Mouse (Mus musculus): ENCODE measurements around the gene Gm1604a. TPM values are rescaled to one million over a fixed set of nuclear protein-coding genes. Genes with fewer than 3 reads are reported as not detected.
"Not testable (repeated sequence)": the region's sequence is repeated elsewhere in the genome, so short reads cannot be mapped to it uniquely, and the experiment has no call there.

The Gm1604a gene
- not detected in 2 replicates for polyA plus RNA-seq (2014; fragmentation: Nextera tagmentation; extraction: Ambion mirVana)

DNA sequence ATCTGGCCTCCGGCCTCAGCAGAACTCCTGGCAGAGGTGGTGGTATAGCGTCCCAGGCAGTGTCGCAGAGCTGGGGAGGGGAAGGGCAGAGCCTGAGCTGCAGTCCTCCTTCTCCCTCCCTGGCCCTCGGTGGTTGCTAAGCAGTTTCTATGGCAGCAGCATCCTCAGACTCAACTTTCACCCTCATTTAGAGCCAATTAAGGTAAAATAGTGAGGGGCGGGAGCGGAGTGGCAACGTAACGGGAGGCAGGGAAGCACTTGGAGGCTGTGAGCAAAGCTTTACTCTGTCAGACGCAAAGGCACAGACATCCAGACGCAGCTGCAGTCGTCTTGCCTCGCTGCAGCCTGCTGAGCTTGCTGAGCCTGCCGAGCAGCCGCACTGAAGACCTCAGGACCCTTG lies at the start of gene Gm1604a:
TSS of gene Gm1604a (plus strand) at position 312 of the 400 bp plus-strand sequence.
- H3K27ac ChIP-seq (ENCODE audit: low read depth, low read length); H3K4me2 ChIP-seq (ENCODE audit: low read depth, low read length, severe bottlenecking); H3K36me3 ChIP-seq (ENCODE audit: control insufficient read depth, insufficient read depth, low read length); H3K4me1 ChIP-seq (replicated peaks; ENCODE audit: control insufficient read depth, insufficient read depth, low read length); H3K27me3 ChIP-seq (ENCODE audit: control insufficient read depth, insufficient read depth, low read length); H3K4me3 ChIP-seq (ENCODE audit: low read depth, low read length); H3K9me3 ChIP-seq (ENCODE audit: control insufficient read depth, low read length); H3K9ac ChIP-seq (ENCODE audit: low read length); DNase-seq (ENCODE audit: low spot score): not testable (repeated sequence)
- WGBS = 7% methylated on average over 6 of the region's 14 CpGs
- peak; percentile 80 for ATAC-seq (replicated peaks; ENCODE audit: low FRiP score)

DNA sequence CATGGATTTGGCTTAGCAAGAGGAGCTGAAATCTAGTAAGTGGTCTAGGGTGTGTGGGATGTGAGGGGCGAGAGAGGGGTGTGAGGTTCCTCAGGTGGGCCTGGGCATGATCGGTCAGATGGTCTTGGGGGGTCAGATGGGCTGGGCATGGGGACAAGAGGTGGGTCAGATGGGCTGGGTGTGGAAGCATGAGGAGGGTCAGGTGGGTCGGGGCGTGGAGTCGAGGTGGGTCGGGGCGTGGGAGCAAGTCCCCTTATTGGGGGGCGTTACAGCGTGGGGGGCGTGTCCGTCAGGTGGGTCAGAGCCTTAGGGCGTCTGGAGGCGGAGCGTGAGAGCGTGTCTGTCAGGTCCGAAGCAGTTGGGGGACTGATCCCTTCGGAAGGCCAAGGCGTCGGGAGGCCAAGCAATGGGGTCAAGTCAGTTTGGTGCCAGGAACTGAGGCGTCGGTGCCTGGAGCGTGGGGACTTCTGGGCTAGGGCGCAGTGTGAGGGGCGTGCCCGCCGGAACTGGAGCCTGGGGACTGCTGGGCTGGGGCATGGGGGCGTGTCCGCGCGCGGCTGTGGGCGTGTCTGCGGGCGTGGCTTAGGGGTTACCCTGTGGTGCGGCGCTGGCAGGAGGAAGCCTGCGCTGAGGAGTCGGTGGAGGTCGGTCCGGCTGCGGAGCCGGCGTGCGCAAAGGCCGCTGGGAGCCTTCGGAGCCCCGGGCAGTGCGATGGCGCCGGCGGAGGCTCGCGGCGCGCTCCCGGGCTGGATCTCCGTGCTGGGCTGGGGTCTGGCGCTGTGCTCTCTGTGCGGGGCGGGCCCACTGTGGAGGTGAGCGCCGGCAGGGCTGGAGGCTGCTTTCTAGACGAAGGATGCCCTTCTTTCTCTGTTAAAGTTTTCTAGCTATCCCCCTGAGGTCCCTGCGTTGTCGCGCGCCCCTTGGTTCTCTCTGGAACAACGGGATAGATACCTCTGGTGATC lies 46.8 kb upstream of the Gm1604a start, which contains the start of gene Gm49721:
TSS of gene Gm49721 (plus strand) at position 618 of the 962 bp plus-strand sequence.
- H3K27ac ChIP-seq (ENCODE audit: low read depth, low read length); H3K27me3 ChIP-seq (ENCODE audit: control insufficient read depth, insufficient read depth, low read length); H3K36me3 ChIP-seq (ENCODE audit: control insufficient read depth, insufficient read depth, low read length); H3K9me3 ChIP-seq (ENCODE audit: control insufficient read depth, low read length); H3K4me1 ChIP-seq (replicated peaks; ENCODE audit: control insufficient read depth, insufficient read depth, low read length): not testable (repeated sequence)
- peak within 1 kb of the TSS; percentile 52 for H3K4me2 ChIP-seq (ENCODE audit: low read depth, low read length, severe bottlenecking)
- WGBS = 2% methylated on average over 24 of the region's 68 CpGs
- DNase-seq (ENCODE audit: low spot score) (peak; percentile 65), ATAC-seq (replicated peaks; ENCODE audit: low FRiP score) (peak; percentile 99)
- H3K9ac ChIP-seq (ENCODE audit: low read length) = peak within 1 kb of the TSS; percentile 61
- peak within 1 kb of the TSS; percentile 42 for H3K4me3 ChIP-seq (ENCODE audit: low read depth, low read length)

DNA sequence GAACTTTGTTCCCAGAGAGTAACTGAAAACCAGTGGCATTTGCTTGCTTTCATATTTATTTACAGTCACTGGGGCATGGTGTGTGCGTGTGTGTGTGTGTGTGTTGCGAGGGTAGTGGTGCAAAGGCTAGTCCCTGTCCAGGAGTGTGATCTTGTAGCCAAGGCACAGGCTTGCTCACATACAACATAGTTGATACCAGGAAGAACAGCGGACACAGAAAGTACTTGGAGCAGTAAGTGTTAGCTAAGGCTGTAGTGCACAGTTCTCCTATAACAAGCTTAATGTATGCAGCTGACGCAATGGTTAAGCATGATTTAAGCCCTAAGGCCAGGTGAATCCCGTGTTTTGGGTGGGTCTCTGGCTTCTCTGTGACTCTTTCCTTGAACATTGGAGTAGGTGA lies 46.0 kb upstream of the Gm1604a start:
- H3K9ac ChIP-seq (ENCODE audit: low read length) = peak overlapping the region; percentile 61; the same call in 1 of the 2 replicates
- H3K27me3 ChIP-seq (ENCODE audit: control insufficient read depth, insufficient read depth, low read length) = not testable (repeated sequence)

DNA sequence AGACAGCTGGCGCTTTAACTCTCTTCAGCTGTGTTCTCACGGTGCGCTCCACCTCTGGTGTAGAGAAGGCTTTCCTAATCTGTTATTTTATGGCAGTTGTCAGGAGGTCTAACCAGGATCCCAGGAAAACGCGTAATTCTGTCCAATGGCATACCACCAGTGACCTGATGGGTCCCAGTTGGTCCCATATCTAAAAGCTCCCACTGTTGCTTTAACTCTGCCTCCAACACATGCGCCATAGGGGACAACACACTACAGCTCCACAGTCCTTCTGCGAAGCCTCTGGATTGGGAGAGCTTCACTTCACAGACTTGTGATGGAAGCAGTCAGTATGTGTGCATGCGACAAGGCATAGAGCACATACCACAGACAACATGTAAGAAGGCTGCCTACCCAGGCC lies 45.2 kb upstream of the Gm1604a start:
- DNase-seq (ENCODE audit: low spot score) = peak; percentile 14
- H3K9me3 ChIP-seq (ENCODE audit: control insufficient read depth, low read length); H3K4me3 ChIP-seq (ENCODE audit: low read depth, low read length); H3K27me3 ChIP-seq (ENCODE audit: control insufficient read depth, insufficient read depth, low read length); H3K4me1 ChIP-seq (replicated peaks; ENCODE audit: control insufficient read depth, insufficient read depth, low read length); ATAC-seq (replicated peaks; ENCODE audit: low FRiP score); H3K9ac ChIP-seq (ENCODE audit: low read length); H3K36me3 ChIP-seq (ENCODE audit: control insufficient read depth, insufficient read depth, low read length); H3K27ac ChIP-seq (ENCODE audit: low read depth, low read length); H3K4me2 ChIP-seq (ENCODE audit: low read depth, low read length, severe bottlenecking): not testable (repeated sequence)
- WGBS = 93% methylated on average over 5 of the region's 8 CpGs

More for the DNA sequence above, 46.0 kb upstream of the Gm1604a start:
- H3K27ac ChIP-seq (ENCODE audit: low read depth, low read length); H3K9me3 ChIP-seq (ENCODE audit: control insufficient read depth, low read length); ATAC-seq (replicated peaks; ENCODE audit: low FRiP score); H3K36me3 ChIP-seq (ENCODE audit: control insufficient read depth, insufficient read depth, low read length); H3K4me1 ChIP-seq (replicated peaks; ENCODE audit: control insufficient read depth, insufficient read depth, low read length): not testable (repeated sequence)
- Histone ChIP-seq H3K4me3 (ENCODE audit: low read depth, low read length) (peak overlapping the region; percentile 42), H3K4me2 (ENCODE audit: low read depth, low read length, severe bottlenecking) (peak overlapping the region; percentile 52)
- WGBS = 24% methylated on average over 4 of the region's 5 CpGs
- peak; percentile 40 for DNase-seq (ENCODE audit: low spot score)

DNA sequence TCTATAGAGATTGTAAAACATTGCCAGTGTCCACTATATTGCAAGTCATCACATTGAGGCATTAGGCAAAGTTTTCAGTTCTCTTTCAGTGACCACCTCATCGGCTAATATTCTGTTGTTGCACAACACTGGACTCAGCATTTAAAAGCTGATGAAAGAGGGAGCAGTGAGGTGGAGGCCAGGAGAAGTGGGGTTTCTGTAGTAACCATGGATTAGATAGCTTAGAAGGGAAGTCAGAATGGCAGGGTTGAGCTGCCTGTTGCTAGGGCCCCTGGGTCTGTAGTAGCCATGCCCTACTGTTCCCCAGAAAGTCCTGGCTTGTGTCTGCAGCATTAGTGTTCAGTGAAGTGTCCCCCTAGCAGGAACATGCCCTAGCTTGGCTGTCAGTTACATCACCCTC lies 39.2 kb upstream of the Gm1604a start:
- not testable (repeated sequence) for H3K9ac ChIP-seq (ENCODE audit: low read length); H3K27me3 ChIP-seq (ENCODE audit: control insufficient read depth, insufficient read depth, low read length); ATAC-seq (replicated peaks; ENCODE audit: low FRiP score); H3K27ac ChIP-seq (ENCODE audit: low read depth, low read length); DNase-seq (ENCODE audit: low spot score); H3K4me1 ChIP-seq (replicated peaks; ENCODE audit: control insufficient read depth, insufficient read depth, low read length); H3K9me3 ChIP-seq (ENCODE audit: control insufficient read depth, low read length); H3K4me2 ChIP-seq (ENCODE audit: low read depth, low read length, severe bottlenecking); H3K36me3 ChIP-seq (ENCODE audit: control insufficient read depth, insufficient read depth, low read length); H3K4me3 ChIP-seq (ENCODE audit: low read depth, low read length)
- 100% methylated on average over 1 of the region's 1 CpGs for WGBS

DNA sequence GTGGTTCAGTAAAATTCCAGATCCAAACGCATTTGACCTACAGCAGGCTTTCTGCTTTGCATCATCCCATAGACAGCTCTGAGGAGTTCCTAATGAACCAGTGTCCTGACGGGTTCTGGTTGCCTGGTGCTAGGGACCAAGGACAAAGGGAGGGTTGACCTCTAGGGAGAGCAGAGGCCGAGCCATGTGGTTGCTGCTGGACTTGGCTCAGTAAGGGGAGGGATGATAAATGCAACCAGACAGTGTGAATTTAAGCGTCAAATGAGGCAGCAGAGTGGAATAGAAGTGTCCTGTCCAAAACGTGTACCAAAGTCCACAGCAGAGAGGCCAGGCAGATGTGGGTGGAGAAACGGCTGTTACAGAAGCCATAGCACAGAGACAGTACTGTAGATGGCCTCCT lies 29.9 kb upstream of the Gm1604a start:
- not testable (repeated sequence) for H3K4me2 ChIP-seq (ENCODE audit: low read depth, low read length, severe bottlenecking); H3K36me3 ChIP-seq (ENCODE audit: control insufficient read depth, insufficient read depth, low read length); ATAC-seq (replicated peaks; ENCODE audit: low FRiP score); H3K27ac ChIP-seq (ENCODE audit: low read depth, low read length); DNase-seq (ENCODE audit: low spot score); H3K4me1 ChIP-seq (replicated peaks; ENCODE audit: control insufficient read depth, insufficient read depth, low read length); H3K4me3 ChIP-seq (ENCODE audit: low read depth, low read length); H3K27me3 ChIP-seq (ENCODE audit: control insufficient read depth, insufficient read depth, low read length); H3K9me3 ChIP-seq (ENCODE audit: control insufficient read depth, low read length); H3K9ac ChIP-seq (ENCODE audit: low read length)
- no CpG with 5 or more reads among the region's 6 CpGs for WGBS

DNA sequence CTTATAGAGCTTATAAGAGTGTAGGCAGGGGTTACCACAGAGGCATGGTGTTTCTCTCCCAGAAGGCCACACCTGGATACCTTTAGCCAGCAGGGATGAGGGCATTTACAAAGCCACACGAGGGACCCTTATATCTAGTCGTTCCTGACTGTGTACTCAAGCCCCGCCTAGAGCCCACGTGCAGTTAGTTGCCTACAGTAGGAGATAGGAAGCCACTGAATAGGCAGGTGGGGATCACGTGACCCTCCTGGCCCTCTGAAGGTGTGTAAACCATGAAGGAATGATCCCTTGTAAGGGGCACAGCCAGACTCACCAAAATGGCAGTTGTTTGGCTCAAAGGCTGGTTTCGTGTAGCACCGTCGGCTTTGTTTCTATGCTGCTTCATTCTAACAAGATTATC lies 28.5 kb upstream of the Gm1604a start:
- not testable (repeated sequence) for DNase-seq (ENCODE audit: low spot score); H3K27ac ChIP-seq (ENCODE audit: low read depth, low read length); H3K4me2 ChIP-seq (ENCODE audit: low read depth, low read length, severe bottlenecking); H3K4me1 ChIP-seq (replicated peaks; ENCODE audit: control insufficient read depth, insufficient read depth, low read length); ATAC-seq (replicated peaks; ENCODE audit: low FRiP score); H3K4me3 ChIP-seq (ENCODE audit: low read depth, low read length); H3K36me3 ChIP-seq (ENCODE audit: control insufficient read depth, insufficient read depth, low read length); H3K9ac ChIP-seq (ENCODE audit: low read length); H3K9me3 ChIP-seq (ENCODE audit: control insufficient read depth, low read length); H3K27me3 ChIP-seq (ENCODE audit: control insufficient read depth, insufficient read depth, low read length)
- 85% methylated on average over 8 of the region's 8 CpGs for WGBS

DNA sequence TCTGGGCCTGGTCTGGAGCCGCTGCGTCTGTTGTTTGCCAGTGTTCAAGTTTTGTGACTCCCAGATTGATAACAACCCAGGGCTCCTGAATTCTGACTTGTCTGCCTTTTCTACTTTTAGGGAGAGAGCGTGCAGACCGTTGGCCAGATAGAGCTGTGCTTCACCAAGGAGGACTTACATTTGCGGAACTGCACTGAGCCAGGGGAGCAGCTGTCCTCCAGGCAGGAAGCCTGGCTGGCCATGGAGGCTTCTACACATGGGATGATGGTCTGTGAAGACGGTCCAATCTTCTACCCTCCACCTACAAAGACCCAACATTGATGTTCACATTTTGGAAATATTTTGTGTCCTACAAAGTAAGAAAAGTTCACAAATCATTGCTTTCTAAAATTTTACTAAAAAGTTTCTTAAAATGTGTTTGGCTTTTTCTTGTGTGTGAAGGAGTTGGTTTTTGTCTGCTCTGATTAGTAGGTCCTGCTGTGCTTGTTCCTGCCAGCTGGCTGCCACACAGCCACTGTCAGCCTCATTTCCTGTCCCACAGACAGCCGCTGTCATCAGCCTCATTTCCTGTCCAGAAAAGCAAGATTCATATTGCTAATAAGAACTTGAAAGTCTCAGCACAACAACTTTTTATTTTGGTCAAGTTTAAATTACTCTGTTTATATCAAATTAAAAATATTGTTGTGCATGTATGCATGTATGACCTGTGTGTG lies 27.4 kb upstream of the Gm1604a start:
- not testable (repeated sequence) for H3K27ac ChIP-seq (ENCODE audit: low read depth, low read length); H3K36me3 ChIP-seq (ENCODE audit: control insufficient read depth, insufficient read depth, low read length); ATAC-seq (replicated peaks; ENCODE audit: low FRiP score); H3K9me3 ChIP-seq (ENCODE audit: control insufficient read depth, low read length); H3K27me3 ChIP-seq (ENCODE audit: control insufficient read depth, insufficient read depth, low read length); H3K4me3 ChIP-seq (ENCODE audit: low read depth, low read length); H3K9ac ChIP-seq (ENCODE audit: low read length); H3K4me1 ChIP-seq (replicated peaks; ENCODE audit: control insufficient read depth, insufficient read depth, low read length); H3K4me2 ChIP-seq (ENCODE audit: low read depth, low read length, severe bottlenecking); DNase-seq (ENCODE audit: low spot score)
- no CpG with 5 or more reads among the region's 7 CpGs for WGBS
